Mouse (Mus musculus): ENCODE results near the gene Olfr1023. TPM values are rescaled to one million over a fixed set of nuclear protein-coding genes. Genes with fewer than 3 reads are reported as not detected.

Olfr1023 gene
- total RNA-seq (2012; rRNA removed) (not detected in 2 replicates), total RNA-seq (2014; rRNA removed) (not detected in 2 replicates), polyA plus RNA-seq (2012; ENCODE audit: insufficient read length, low read depth) (not detected in 2 replicates)

- Histone ChIP-seq H3K27me3 (replicated peaks) (no peaks in the 10 kb centered on the region), H3K4me1 (ENCODE audit: control insufficient read depth in 1 of 2, insufficient read depth in 2 of 2) (no peaks in the 10 kb centered on the region), H3K4me2 (ENCODE audit: insufficient read depth, low read depth, poor library complexity, severe bottlenecking) (no peak within 1 kb of the TSS), H3K79me2 (replicated peaks; ENCODE audit: control insufficient read depth, extremely low read depth, insufficient read depth, poor library complexity, severe bottlenecking) (no peaks in the 10 kb centered on the region), H3K9ac (ENCODE audit: insufficient read depth, low read depth) (no peak within 1 kb of the TSS), H3K4me3 (replicated peaks in 1 of 3; ENCODE audit: low read depth in 2 of 3, low read length in 2 of 3, poor library complexity in 1 of 3) (no peak within 1 kb of the TSS), H3K27ac (ENCODE audit: insufficient read depth, low read depth) (no peak within 1 kb of the TSS), H3K9me3 (replicated peaks; ENCODE audit: low read length) (peaks cover 18% of the 10 kb centered on the region), H3K36me3 (replicated peaks in 1 of 2; ENCODE audit: control insufficient read depth in 1 of 2, insufficient read depth in 1 of 2, low read length in 1 of 2) (no peaks in the 10 kb centered on the region)
- in situ Hi-C loops (cut with MboI; ENCODE audit: low pct_ligation_motif_present, low pct_unique_long_range_greater_than_20kb, low sequenced_read_pairs) (no loop called here), dilution Hi-C loops (cut with MboI; ENCODE audit: extremely low pct_ligation_motif_present, extremely low pct_unique_long_range_greater_than_20kb, low sequenced_read_pairs) (no loop called here)
- TF ChIP-seq IRF4 (IDR thresholded peaks at IDR 0.05; ENCODE audit: low read depth, low read length) (no peak), MYC (IDR thresholded peaks at IDR 0.05; ENCODE audit: low read depth, low read length) (no peak), RCOR1 (conservative IDR thresholded peaks at IDR 0.05; ENCODE audit: low read depth, low read length) (no peak), NELFE (IDR thresholded peaks at IDR 0.05; ENCODE audit: low read depth, low read length) (no peak), ZKSCAN1 (IDR thresholded peaks at IDR 0.05; ENCODE audit: borderline replicate concordance, low read depth, low read length) (no peak), USF1 (IDR thresholded peaks at IDR 0.05; ENCODE audit: low read depth, low read length) (no peak), RAD21 (IDR thresholded peaks at IDR 0.05; ENCODE audit: low read depth, low read length) (no peak), HCFC1 (IDR thresholded peaks at IDR 0.05; ENCODE audit: low read depth, low read length) (no peak), ELF1 (IDR thresholded peaks at IDR 0.05; ENCODE audit: low read depth, low read length) (no peak), NRF1 (IDR thresholded peaks at IDR 0.05; ENCODE audit: low read depth, low read length) (no peak), CHD1 (IDR thresholded peaks at IDR 0.05; ENCODE audit: low read depth, low read length) (no peak)
- no peak for DNase-seq (ENCODE audit: extremely low read depth)
These were observed at the start of gene Olfr1023 for GRCm38 (mm10) chr2:85885340-85885739. TSS of gene Olfr1023 (plus strand) at chr2:85885640.

- no peak for TF ChIP-seq MAZ (IDR thresholded peaks at IDR 0.05; ENCODE audit: low read depth, low read length)
- TF ChIP-seq JUND (conservative IDR thresholded peaks at IDR 0.05; ENCODE audit: low read depth, low read length), result no peak
- no peak for TF ChIP-seq MEF2A (IDR thresholded peaks at IDR 0.05; ENCODE audit: borderline replicate concordance, low read depth, low read length)
- no peak for TF ChIP-seq ZC3H11A (IDR thresholded peaks at IDR 0.05; ENCODE audit: low read depth, low read length)
- TF ChIP-seq POLR2AphosphoS2 (IDR thresholded peaks at IDR 0.05; ENCODE audit: low read depth, low read length), result no peak
- no peak for TF ChIP-seq NRF1 (IDR thresholded peaks at IDR 0.05; ENCODE audit: low read depth, low read length)
- no peak for TF ChIP-seq ZMIZ1 (IDR thresholded peaks at IDR 0.05; ENCODE audit: low read depth, low read length)
- no peak for TF ChIP-seq SMC3 (IDR thresholded peaks at IDR 0.05; ENCODE audit: low read depth, low read length)
- TF ChIP-seq MAX (IDR thresholded peaks at IDR 0.05; ENCODE audit: low read length), result no peak
- no peak for TF ChIP-seq EP300 (IDR thresholded peaks at IDR 0.05; ENCODE audit: low read length)
- no peak for TF ChIP-seq RAD21 (IDR thresholded peaks at IDR 0.05; ENCODE audit: low read depth, low read length)
- no peak for TF ChIP-seq CHD1 (IDR thresholded peaks at IDR 0.05; ENCODE audit: low read depth, low read length)
- no peak for TF ChIP-seq MYC (IDR thresholded peaks at IDR 0.05; ENCODE audit: low read depth, low read length)
- TF ChIP-seq BHLHE40 (IDR thresholded peaks at IDR 0.05; ENCODE audit: low read depth, low read length), result no peak
- no peak for TF ChIP-seq PAX5 (IDR thresholded peaks at IDR 0.05; ENCODE audit: low read length)
- no peak for TF ChIP-seq UBTF (IDR thresholded peaks at IDR 0.05; ENCODE audit: low read depth, low read length)
- no peak for TF ChIP-seq IRF4 (IDR thresholded peaks at IDR 0.05; ENCODE audit: low read depth, low read length)
These were observed 40.1 kb upstream of the Olfr1023 start, which contains the start of gene Olfr1019 for GRCm38 (mm10) chr2:85845383-85845782. TSS of gene Olfr1019 (minus strand) at chr2:85845483.

More at GRCm38 (mm10) chr2:85845383-85845782, 40.1 kb upstream of the Olfr1023 start, which contains the start of gene Olfr1019:
- H3K79me2 ChIP-seq (replicated peaks; ENCODE audit: control insufficient read depth, extremely low read depth, insufficient read depth, poor library complexity, severe bottlenecking), result no peaks in the 10 kb centered on the region
- in situ Hi-C loops (cut with MboI; ENCODE audit: low pct_ligation_motif_present, low pct_unique_long_range_greater_than_20kb, low sequenced_read_pairs), result no loop called here
- H3K36me3 ChIP-seq (replicated peaks in 1 of 2; ENCODE audit: control insufficient read depth in 1 of 2, insufficient read depth in 1 of 2, low read length in 1 of 2), result no peaks in the 10 kb centered on the region
- no peak for DNase-seq (ENCODE audit: extremely low read depth)
- no peaks in the 10 kb centered on the region for H3K27me3 ChIP-seq (replicated peaks)
- H3K4me3 ChIP-seq (replicated peaks in 1 of 3; ENCODE audit: low read depth in 2 of 3, low read length in 2 of 3, poor library complexity in 1 of 3), result no peak within 1 kb of the TSS
- no peak within 1 kb of the TSS for H3K4me2 ChIP-seq (ENCODE audit: insufficient read depth, low read depth, poor library complexity, severe bottlenecking)
- dilution Hi-C loops (cut with MboI; ENCODE audit: extremely low pct_ligation_motif_present, extremely low pct_unique_long_range_greater_than_20kb, low sequenced_read_pairs), result no loop called here
- H3K4me1 ChIP-seq (ENCODE audit: control insufficient read depth in 1 of 2, insufficient read depth in 2 of 2), result no peaks in the 10 kb centered on the region
- peaks cover 12% of the 10 kb centered on the region for H3K9me3 ChIP-seq (replicated peaks; ENCODE audit: low read length)
- H3K27ac ChIP-seq (ENCODE audit: insufficient read depth, low read depth), result no peak within 1 kb of the TSS
- H3K9ac ChIP-seq (ENCODE audit: insufficient read depth, low read depth), result no peak within 1 kb of the TSS

Data from CH12.LX (cell line).